Mouse (Mus musculus) T-helper 2 cell (primary cell): ENCODE measurements at regions not wholly inside any gene's neighbourhood (a gene's known extent, or its start where the extent isn't known, plus 50 kb on each side); places are given as distances from the start of the nearest gene placed in this dataset.

Experiments used
- in situ Hi-C: fragments of 300-600 bp; cut with MboI, MseI; formaldehyde crosslinking; loops from one replicate; pipeline ENCODE4 v1.15.1; 2025; ENCODE audit warnings: high pct_unique_total_duplicates

GRCm38 (mm10) chr2:128367266-128368150 lies 223.5 kb upstream of the Spdye4c start:
- in situ Hi-C loops, result no loop called here

DNA sequence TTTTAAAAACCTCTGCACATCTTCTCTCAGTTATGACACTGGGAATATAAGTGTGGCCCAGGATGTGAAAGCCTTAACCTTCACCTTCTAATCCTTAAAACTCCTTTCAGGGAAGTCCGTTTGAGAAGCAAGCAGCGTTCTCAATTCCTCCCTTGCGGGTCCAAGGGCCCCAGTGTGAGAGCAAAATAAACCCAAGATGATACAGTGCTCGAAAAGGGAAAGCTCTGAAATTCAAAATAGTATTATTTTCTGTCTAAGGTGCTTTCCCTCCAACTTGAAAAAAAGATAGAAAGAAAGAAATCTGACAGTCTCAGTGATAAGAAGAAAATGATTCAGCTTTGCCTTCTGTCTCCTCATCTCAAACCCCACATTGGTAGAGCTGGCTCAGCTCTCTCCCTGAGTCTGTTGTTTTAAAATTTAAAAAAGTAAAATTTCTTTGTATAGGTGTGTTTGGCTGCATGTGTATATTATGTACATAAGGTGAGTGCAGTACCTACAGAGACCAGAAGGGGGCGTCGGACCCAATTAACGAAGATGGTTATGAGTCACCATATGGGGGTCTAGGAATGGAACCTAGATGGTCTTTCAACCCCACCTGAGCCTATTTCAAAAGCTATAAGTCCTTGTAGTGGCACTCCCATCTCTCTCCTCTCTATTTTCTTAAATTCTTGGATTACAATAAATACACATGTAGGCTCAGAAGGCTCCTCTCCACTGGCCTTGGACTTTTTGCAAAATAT lies 222.3 kb upstream of the Spdye4c start:
- in situ Hi-C loops, result no loop called here

- in situ Hi-C loops, result no loop called here
These were observed 220.2 kb upstream of the Spdye4c start for GRCm38 (mm10) chr2:128370821-128371220.

GRCm38 (mm10) chr2:128372204-128372603 lies 218.8 kb upstream of the Spdye4c start:
- in situ Hi-C loops, result no loop called here

DNA sequence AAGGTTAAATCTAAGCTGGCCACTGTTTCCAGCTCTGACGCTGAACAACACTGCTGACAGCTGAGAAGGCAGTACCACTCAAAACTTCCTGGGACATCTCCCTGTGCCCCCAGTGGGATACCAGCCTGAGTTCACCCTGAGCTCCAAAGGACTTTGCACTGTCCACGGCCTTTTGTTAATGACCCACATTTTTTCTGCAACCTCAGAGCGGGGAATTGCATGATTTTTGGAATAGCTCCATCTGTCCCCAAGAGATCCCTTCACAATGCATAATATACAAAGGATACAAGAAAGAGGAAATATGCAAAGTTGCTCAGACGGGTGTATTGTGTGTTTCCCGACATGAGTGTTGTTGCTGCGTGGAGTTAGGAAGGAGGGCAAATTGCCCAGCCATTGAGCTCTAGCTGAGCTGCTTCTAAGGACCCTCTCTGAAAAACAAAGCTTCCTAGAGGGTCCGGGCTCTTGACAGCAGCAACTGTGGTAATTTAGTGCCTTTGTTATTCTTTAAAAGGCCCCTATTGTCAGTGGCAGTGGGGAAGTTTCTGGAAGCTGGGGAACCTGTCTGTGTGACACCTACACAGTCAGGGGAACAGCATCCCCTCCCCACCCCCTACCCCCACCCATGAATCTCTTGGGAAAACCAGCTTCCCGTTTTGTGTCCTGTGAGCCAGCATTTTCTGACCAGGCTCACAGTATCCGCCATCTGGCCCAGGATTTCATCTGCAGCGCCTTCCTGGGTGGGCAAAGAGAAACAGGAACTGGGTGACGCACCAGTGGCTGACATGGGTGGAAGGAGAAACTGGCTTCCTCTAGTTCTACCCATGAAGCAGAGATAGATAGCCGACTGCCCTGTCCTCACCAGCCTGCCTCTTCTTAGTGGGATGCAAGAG lies 217.4 kb upstream of the Spdye4c start:
- in situ Hi-C loops, result no loop called here

DNA sequence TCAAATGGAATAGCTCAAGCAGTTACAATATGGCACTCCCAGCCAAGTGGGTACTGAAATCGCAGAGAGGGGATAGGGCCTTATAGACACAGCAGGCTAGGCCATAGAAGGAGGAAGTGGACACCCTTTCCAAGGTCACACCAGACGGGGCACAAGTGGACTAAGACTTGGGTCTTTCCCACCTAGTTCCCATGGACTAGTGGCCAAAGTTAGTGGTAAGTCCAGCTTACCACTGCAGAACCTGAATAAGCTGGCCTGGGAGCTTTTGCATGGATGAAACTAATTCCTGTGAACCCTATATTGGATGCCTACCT lies 216.8 kb upstream of the Spdye4c start:
- in situ Hi-C loops, result no loop called here

DNA sequence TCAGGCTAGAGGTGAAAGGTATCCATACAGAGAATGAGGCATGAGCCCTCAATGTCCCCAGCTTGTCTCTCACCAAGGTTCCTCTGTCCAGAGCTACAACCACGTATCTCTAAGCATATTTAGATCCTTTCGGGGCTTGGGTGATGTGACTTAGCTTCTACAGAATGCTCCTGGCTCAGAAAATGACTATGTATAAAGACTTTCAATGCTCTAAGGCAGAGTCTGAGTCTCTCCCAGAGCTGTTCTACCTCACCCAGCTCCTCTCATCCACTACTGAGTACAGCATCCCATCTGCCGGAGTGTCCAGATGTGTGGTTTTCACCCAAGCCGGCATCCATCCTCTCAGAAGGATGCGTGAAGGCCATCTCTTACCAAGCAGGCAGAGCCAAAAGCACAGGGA lies 216.1 kb upstream of the Spdye4c start:
- in situ Hi-C loops, result loop anchor here (5.0 kb wide), 1 partner anchor 78 kb away; no protein-coding TSS in a partner anchor

GRCm38 (mm10) chr2:128375827-128376226 lies 215.2 kb upstream of the Spdye4c start:
- in situ Hi-C loops, result loop anchor here (5.0 kb wide), 1 partner anchor 79 kb away; no protein-coding TSS in a partner anchor

GRCm38 (mm10) chr2:128377176-128377575 lies 213.8 kb upstream of the Spdye4c start:
- in situ Hi-C loops, result loop anchor here (5.0 kb wide), 1 partner anchor 80 kb away; no protein-coding TSS in a partner anchor

DNA sequence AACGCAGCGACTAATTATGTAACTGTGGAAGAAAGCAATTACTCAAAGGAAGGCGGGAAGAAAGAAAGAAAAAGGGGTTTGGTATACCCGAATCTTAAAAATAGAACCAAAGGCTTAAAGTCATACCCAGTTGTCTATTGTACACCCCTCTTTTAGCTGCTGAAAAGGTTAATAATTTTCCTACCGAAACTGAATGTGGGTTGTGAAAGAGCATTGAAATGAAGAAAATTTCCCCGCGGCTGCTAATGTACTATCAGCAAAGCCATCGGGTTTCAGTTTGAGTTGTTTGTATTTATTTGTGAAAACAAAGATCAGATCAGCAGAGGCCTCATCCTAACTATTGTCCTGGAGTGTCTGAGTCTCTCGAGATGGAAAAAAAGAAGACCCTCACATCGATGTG lies 213.3 kb upstream of the Spdye4c start:
- in situ Hi-C loops, result loop anchor here (5.0 kb wide), 1 partner anchor 80 kb away; no protein-coding TSS in a partner anchor

GRCm38 (mm10) chr2:128378456-128378855 lies 212.6 kb upstream of the Spdye4c start:
- in situ Hi-C loops, result loop anchor here (5.0 kb wide), 1 partner anchor 81 kb away; no protein-coding TSS in a partner anchor

DNA sequence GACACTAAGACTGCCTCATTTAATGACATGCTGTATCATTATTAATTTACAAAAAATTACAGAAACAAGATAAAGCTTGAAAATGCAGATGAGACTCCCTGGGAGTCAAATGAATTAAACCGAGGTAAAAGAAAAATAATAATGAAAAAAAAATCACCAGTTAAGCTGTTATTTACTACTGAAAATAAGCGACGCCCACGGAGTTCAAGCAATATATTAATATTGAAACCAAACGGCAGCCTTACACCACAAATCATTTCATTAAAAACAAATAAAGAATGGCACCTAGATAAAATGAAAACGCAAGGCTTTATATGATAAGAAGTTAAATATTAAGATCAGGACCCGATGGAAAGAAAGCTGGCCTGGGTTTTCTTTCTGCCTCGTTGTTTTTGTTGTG lies 211.9 kb upstream of the Spdye4c start:
- in situ Hi-C loops, result loop anchor here (5.0 kb wide), 1 partner anchor 82 kb away; no protein-coding TSS in a partner anchor

GRCm38 (mm10) chr2:128379554-128379953 lies 211.5 kb upstream of the Spdye4c start:
- in situ Hi-C loops, result loop anchor here (5.0 kb wide), 1 partner anchor 82 kb away; no protein-coding TSS in a partner anchor

- in situ Hi-C loops, result loop anchor here (5.0 kb wide), 1 partner anchor 67 kb away; no protein-coding TSS in a partner anchor
These were observed 210.4 kb upstream of the Spdye4c start for GRCm38 (mm10) chr2:128380581-128380980.

DNA sequence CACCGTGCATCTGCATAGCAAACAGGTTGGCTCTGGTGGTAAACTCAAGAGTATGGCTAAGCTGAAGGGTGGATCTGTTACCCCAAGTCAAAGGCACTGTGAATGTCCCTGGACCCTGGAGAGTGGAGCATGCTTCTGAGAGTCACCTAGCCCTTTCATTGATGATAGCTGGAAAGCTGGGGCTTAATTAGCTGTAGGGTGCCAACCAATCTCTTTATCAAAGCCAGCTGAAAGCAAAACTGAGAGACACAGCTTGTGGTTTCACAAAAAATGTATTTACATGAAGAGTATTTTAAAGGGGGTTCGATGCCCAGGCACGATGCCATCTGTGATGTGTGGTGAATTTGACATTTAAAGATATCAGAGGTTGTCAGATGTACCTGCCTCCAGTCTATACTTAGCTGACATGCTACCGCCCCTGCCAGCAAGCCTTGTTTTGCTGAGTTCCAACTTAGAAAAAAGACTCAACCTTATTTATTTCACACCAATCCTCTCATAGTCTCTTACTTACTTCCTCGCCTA lies 209.3 kb upstream of the Spdye4c start:
- in situ Hi-C loops, result loop anchor here (5.0 kb wide), 1 partner anchor 66 kb away; no protein-coding TSS in a partner anchor

- in situ Hi-C loops, result loop anchor here (5.0 kb wide), 1 partner anchor 65 kb away; no protein-coding TSS in a partner anchor
These were observed 208.5 kb upstream of the Spdye4c start for GRCm38 (mm10) chr2:128382473-128382872.

DNA sequence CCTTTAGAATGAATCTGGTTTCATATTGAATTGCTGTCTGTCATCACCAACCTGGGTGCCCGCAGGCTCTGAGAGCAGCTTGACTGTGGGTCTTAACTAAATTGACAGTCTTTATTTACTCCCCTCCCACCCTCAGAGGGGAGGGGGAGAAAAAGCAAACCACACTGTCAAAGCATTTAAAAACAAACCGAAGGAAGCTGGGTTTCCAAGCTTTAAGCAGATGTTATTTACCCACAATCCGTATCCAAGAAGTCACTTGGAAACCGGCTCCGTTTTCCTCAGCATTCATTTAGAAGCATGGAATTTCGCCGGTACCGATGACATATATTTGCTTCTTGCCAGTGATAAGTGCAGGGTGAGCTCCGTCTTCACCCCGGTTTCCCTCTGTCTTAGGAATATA lies 206.4 kb upstream of the Spdye4c start:
- in situ Hi-C loops, result loop anchor here (5.0 kb wide), 1 partner anchor 63 kb away; no protein-coding TSS in a partner anchor

GRCm38 (mm10) chr2:128386846-128387621 lies 204.0 kb upstream of the Spdye4c start:
- in situ Hi-C loops, result no loop called here

DNA sequence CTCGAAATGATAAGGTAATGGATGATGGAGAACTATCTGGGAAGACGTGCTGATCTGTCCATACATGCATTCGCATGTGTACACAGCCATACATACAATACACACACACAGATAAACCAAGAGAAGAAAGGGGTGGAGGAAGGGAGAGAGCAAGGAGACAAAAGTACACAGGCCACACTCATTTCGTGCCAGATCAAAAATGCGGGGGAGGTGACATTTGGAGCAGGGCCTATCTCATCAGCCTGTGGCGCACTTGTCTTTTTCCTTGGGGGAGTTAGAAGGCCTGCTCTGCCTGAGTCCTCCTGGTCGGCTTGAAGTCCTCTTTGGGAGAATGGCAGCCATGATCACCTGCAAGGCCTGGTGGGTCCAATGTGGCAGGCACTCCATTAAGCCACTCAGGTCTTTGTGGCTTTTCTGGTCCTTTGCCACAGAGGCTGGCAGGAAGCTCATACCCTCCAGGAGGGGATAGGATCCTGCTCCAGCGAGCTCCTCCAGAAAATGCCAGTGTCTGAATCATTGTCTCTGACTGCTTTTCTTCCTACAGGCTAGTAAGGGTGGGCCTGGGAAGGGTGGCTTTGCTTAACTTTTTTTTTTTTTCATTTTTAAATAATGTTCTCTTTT lies 203.0 kb upstream of the Spdye4c start:
- in situ Hi-C loops, result no loop called here
